Mouse (Mus musculus): Measurements from ENCODE around the gene Ptpn3.

- TF ChIP-seq CTCF (IDR thresholded peaks at IDR 0.05; ENCODE audit: low read depth) (no peak), EP300 (optimal IDR thresholded peaks at IDR 0.05) (no peak)
Observed at GRCm38 (mm10) chr4:57350541-57350940, 48.9 kb upstream of the Ptpn3 start.
